Mouse (Mus musculus) midbrain, postnatal 0 days (tissue): ENCODE measurements around the gene Cfd. TPM values are rescaled to one million over a fixed set of nuclear protein-coding genes. Genes with fewer than 3 reads are reported as not detected.

Source experiments
- ATAC-seq: fragments of 200-750 bp; cut with Nextera tagmentation; 2 replicates; pipeline ENCODE4 v1.8.0; 2017; ENCODE audit warnings: moderate number of reproducible peaks, mild to moderate bottlenecking, moderate TSS enrichment, moderate library complexity; ENCODE audit not compliant: low FRiP score
- DNase-seq: peaks from one replicate; pipeline ENCODE4 v3.0.0-alpha.2; 2015; ENCODE audit warnings: low spot score
- H3K27ac ChIP-seq: fragments of 300-500 bp; sonication (generic); 2 replicates; pipeline ENCODE4 v1.5.1; 2014; ENCODE audit warnings: low read depth, mild to moderate bottlenecking, low read length, mixed read lengths
- H3K27me3 ChIP-seq: fragments of 300-500 bp; sonication (generic); 2 replicates; pipeline ENCODE4 v1.6.1; 2014; ENCODE audit warnings: low read length, control low read depth, mixed read lengths; ENCODE audit not compliant: insufficient read depth
- H3K36me3 ChIP-seq: fragments of 300-500 bp; sonication (generic); 2 replicates; pipeline ENCODE4 v1.6.1; 2014; ENCODE audit warnings: low read length, control low read depth, mixed read lengths; ENCODE audit not compliant: insufficient read depth
- H3K4me1 ChIP-seq: fragments of 300-500 bp; sonication (generic); 2 replicates; pipeline ENCODE4 v1.6.1; 2014; ENCODE audit warnings: mild to moderate bottlenecking, control low read depth, antibody characterized with exemption, low read length, mixed read lengths; ENCODE audit not compliant: insufficient read depth
- H3K4me2 ChIP-seq: fragments of 300-500 bp; sonication (generic); 2 replicates; pipeline ENCODE4 v1.6.1; 2014; ENCODE audit warnings: low read depth, mild to moderate bottlenecking, low read length, mixed read lengths; ENCODE audit not compliant: poor library complexity, severe bottlenecking
- H3K4me3 ChIP-seq: fragments of 300-500 bp; sonication (generic); 2 replicates; pipeline ENCODE4 v1.5.1; 2014; ENCODE audit warnings: low read depth, mild to moderate bottlenecking, low read length, moderate library complexity
- H3K9ac ChIP-seq: fragments of 300-500 bp; sonication (generic); replicated peaks from 2 replicates; pipeline ENCODE4 v1.6.1; 2014; ENCODE audit warnings: mild to moderate bottlenecking, low read length, moderate library complexity, mixed read lengths; ENCODE audit not compliant: poor library complexity, severe bottlenecking
- H3K9me3 ChIP-seq: fragments of 300-500 bp; sonication (generic); 2 replicates; pipeline ENCODE4 v1.6.1; 2016; ENCODE audit warnings: low read length, control low read depth
- CTCF ChIP-seq: IDR thresholded peaks from 2 replicates; pipeline ENCODE4 v1.5.1; 2016; ENCODE audit warnings: antibody characterized with exemption, mild to moderate bottlenecking
- WGBS: fragments of 180-500 bp; shearing (Covaris S2); extraction: QIAGEN DNeasy Blood & Tissue Kit; methylation state at CpG from one replicate; pipeline ENCODE4 v1.1.7; 2014; 5-methylcytosine and 5-hydroxymethylcytosine counted together
- polyA plus RNA-seq: library from polyadenylated mRNA; unstranded; fragments of >200 nt; fragmentation: Nextera tagmentation; extraction: Ambion mirVana; gene quantifications from 2 replicates; pipeline ENCODE4 v1.2.1, GENCODE M21; 2015
- total RNA-seq: library from RNA; depleted of rRNA; stranded (reverse); fragments of >200 nt; gene quantifications from 2 replicates; pipeline ENCODE4 v1.2.3, GENCODE M21; 2014

Cfd gene
- total and polyA plus RNA-seq, 2 experiments from 2014 or later: not detected

DNA sequence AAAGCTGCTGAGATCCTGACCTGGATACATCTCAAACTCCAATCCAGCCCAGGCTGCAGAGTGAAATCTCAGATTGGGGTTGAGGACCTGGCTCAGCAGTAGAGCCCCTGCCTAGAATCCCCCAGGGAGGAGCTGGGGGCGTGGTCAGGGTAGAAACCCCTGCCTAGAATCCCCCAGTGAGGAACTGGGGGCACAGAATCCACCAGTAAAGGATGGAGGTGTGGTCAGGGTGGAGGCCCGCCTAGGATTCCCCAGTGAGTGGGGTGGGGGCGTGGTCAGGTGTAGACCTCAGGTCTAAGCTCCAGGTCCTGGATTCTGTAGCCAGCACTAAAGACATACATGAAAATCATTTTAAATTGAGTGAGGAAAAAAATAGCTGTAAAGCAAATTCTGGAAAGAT, 17.8 kb upstream of the Cfd start:
- no peak for ATAC-seq
- H3K4me3 ChIP-seq: peak overlapping the region; percentile 70
- no peaks in the 10 kb centered on the region for H3K27me3 ChIP-seq
- peak overlapping the region; percentile 98 for H3K9ac ChIP-seq
- H3K9me3 ChIP-seq: no peaks in the 10 kb centered on the region
- DNase-seq: no peak
- 42% methylated on average over 3 of the region's 3 CpGs for WGBS
- H3K4me2 ChIP-seq: peak overlapping the region; percentile 92
- H3K4me1 ChIP-seq: peaks cover 9% of the 10 kb centered on the region; the same call in 1 of the 2 replicates
- TF ChIP-seq CTCF: no peak
- no peaks in the 10 kb centered on the region for H3K36me3 ChIP-seq
- H3K27ac ChIP-seq: peak overlapping the region; percentile 99

GRCm38 (mm10) chr10:79873313-79873712, 17.3 kb upstream of the Cfd start:
- Histone ChIP-seq H3K4me1 (peaks cover 9% of the 10 kb centered on the region; the same call in 1 of the 2 replicates), H3K9ac (peak overlapping the region; percentile 98), H3K4me2 (peak overlapping the region; percentile 92), H3K9me3 (no peaks in the 10 kb centered on the region), H3K4me3 (peak overlapping the region; percentile 70), H3K36me3 (no peaks in the 10 kb centered on the region), H3K27me3 (no peaks in the 10 kb centered on the region), H3K27ac (peak overlapping the region; percentile 99)
- ATAC-seq: peak; percentile 29; the same call in 1 of the 2 replicates
- no peak for TF ChIP-seq CTCF
- WGBS: 6% methylated on average over 6 of the region's 6 CpGs
- peak; percentile 41 for DNase-seq

DNA sequence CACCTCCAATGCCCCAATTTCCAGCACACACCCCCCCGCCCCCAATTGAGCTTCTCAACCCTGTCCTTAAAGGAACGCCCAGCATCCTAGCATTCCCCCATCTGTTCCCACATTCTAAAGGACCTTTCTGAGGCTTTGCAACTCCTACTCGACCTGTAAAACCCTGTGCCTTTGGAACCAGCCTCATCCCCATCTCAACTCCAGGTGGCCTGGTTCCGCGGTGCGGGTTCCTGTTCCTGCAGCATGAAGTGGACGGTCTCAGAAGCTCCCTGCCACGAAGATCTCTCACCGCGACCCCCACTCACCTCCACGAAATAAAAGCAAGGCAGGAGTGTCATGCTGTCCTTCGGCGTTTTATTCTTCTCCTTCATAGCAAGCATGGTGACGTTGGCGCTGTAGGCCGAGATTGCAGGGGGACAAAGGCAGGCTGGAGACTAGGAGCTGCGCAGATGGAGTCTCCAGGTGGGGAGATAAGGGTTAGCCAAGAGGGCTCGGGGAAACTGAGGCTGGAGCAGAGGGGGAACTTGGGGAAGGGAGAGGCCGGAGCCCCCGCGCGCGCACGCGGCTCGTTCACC, 16.9 kb upstream of the Cfd start:
- Histone ChIP-seq H3K36me3 (no peaks in the 10 kb centered on the region), H3K4me3 (peak overlapping the region; percentile 70), H3K27ac (peak overlapping the region; percentile 99), H3K27me3 (no peaks in the 10 kb centered on the region), H3K9me3 (no peaks in the 10 kb centered on the region), H3K9ac (peak overlapping the region; percentile 98), H3K4me1 (peaks cover 9% of the 10 kb centered on the region; the same call in 1 of the 2 replicates), H3K4me2 (peak overlapping the region; percentile 92)
- ATAC-seq (peak; percentile 4), DNase-seq (no peak)
- under 1% methylated on average over 26 of the region's 26 CpGs for WGBS
- no peak for TF ChIP-seq CTCF

GRCm38 (mm10) chr10:79874290-79874862, 16.3 kb upstream of the Cfd start, which contains the start of the genes Prtn3 and Plppr3:
Gene Prtn3 (plus strand): TSS chr10:79874476.
Gene Plppr3 (minus strand): TSS chr10:79874634.
- H3K27me3 ChIP-seq: no peaks in the 10 kb centered on the region
- peaks cover 6% of the 10 kb centered on the region; the same call in 1 of the 2 replicates for H3K4me1 ChIP-seq
- peak within 1 kb of the TSS; percentile 99 for H3K27ac ChIP-seq
- H3K36me3 ChIP-seq: no peaks in the 10 kb centered on the region
- no peak for TF ChIP-seq CTCF
- 0% methylated on average over 22 of the region's 57 CpGs for WGBS
- DNase-seq: peak; percentile 89
- peak within 1 kb of the TSS; percentile 70 for H3K4me3 ChIP-seq
- H3K4me2 ChIP-seq: peak within 1 kb of the TSS; percentile 92
- peak; percentile 87 for ATAC-seq
- no peaks in the 10 kb centered on the region for H3K9me3 ChIP-seq
- H3K9ac ChIP-seq: peak within 1 kb of the TSS; percentile 98

DNA sequence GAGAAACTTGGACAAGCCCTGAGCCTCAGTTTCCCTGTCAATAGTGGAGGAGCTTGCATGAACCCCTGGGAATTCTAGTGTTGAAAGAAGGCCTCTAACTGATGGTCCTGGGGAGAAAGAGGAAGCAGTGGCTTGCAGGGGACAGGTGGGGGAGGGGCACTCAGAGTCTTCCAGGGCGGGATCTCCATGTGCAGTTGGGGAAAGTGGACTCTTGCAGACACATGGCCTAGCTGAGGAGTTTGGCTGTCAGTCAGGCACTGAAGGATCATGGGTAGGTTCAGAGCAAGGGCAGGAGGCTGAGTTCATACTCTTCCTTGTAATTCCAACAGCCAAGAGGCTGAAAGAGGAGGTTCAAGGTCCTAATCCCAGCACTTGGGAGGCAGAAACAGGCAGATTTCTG, 13.5 kb upstream of the Cfd start:
- DNase-seq: no peak
- Histone ChIP-seq H3K27me3 (no peaks in the 10 kb centered on the region), H3K9me3 (no peaks in the 10 kb centered on the region), H3K4me3 (no peak overlapping the region), H3K36me3 (no peaks in the 10 kb centered on the region), H3K9ac (no peak overlapping the region), H3K4me1 (peaks cover 6% of the 10 kb centered on the region; the same call in 1 of the 2 replicates), H3K4me2 (no peak overlapping the region), H3K27ac (no peak overlapping the region)
- WGBS: 53% methylated on average over 1 of the region's 1 CpGs
- no peak for TF ChIP-seq CTCF
- no peak for ATAC-seq

DNA sequence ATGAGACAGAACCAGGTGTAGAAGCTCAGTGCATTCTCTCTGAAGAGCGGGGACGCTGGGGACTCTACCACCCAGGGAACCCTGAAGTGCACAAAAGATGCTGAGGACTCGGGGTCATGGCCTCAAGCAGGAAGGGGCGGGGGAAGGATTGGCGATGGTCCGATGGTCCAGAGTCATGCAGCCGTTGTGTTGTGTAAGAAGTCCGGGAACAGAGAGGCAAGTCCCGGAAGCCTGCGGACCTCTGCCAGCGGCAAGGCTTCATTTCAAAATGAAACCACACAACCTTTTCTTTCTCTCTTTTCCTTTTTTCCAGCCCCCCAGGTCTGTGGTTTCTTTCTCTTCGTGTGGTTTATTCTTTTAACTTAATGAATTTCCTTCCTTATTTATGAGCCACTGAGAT, 12.9 kb upstream of the Cfd start:
- no peak for ATAC-seq
- Histone ChIP-seq H3K4me1 (peaks cover 6% of the 10 kb centered on the region; the same call in 1 of the 2 replicates), H3K27me3 (no peaks in the 10 kb centered on the region), H3K4me3 (no peak overlapping the region), H3K36me3 (no peaks in the 10 kb centered on the region), H3K27ac (no peak overlapping the region), H3K4me2 (no peak overlapping the region), H3K9me3 (no peaks in the 10 kb centered on the region), H3K9ac (no peak overlapping the region)
- DNase-seq: no peak
- TF ChIP-seq CTCF: no peak
- WGBS: 36% methylated on average over 12 of the region's 12 CpGs
